In the genomic region with DNA sequence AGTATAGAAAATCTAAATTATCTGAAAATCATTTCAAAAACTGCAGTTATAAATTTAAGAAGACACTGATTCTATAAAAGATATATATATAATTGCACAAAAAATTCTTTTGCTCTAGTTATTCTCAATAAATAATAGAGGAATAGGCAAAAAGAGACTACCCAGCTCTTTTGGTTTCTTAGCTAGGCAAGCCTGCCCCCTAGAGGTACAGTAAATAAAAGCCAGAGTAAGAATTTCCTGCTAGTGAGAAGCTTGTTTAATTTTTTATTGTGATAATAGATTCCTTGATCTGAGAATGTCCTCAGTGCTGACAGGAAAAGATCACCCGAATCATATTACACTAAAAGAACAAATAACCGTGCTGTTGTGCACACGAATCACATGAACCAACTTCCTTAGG, we compare ENCODE assay signal across 9 mouse cellular contexts. TPM values are rescaled to one million over a fixed set of nuclear protein-coding genes. Genes with fewer than 3 reads are reported as not detected.
DNase-seq lines count a peak whose midpoint lies in the region; ATAC-seq lines count a peak whose summit lies in the region.
"Had no signal": no experiment of that assay in that cellular context is flagged by ENCODE, and none has a peak within 500 bp of the region (broad histone marks: within the 10 kb centered on the region; RNA-seq: fewer than 3 reads in every experiment).

No protein-coding gene starts in this region.

- no peaks in the 10 kb centered on the region for H3K36me3 ChIP-seq in midbrain, embryonic 14.5 days (ENCODE audit: control insufficient read depth, insufficient read depth, low read length)
- no peaks in the 10 kb centered on the region for H3K36me3 ChIP-seq in midbrain, embryonic 15.5 days (replicated peaks)

- no peak overlapping the region for H3K9ac ChIP-seq in midbrain, embryonic 14.5 days (replicated peaks; ENCODE audit: low read length)
- no peak overlapping the region for H3K9ac ChIP-seq in midbrain, embryonic 15.5 days

- no peak overlapping the region for H3K4me3 ChIP-seq in midbrain, embryonic 14.5 days (replicated peaks; ENCODE audit: low read depth, low read length)
- H3K4me3 ChIP-seq in midbrain, embryonic 15.5 days, result no peak overlapping the region
- H3K4me3 ChIP-seq: myocyte had no signal

- H3K4me2 ChIP-seq in midbrain, embryonic 14.5 days (ENCODE audit: low read length), result no peak overlapping the region
- H3K4me2 ChIP-seq in midbrain, embryonic 15.5 days, result no peak overlapping the region

- H3K27me3 ChIP-seq in midbrain, embryonic 14.5 days (ENCODE audit: control insufficient read depth, insufficient read depth, low read length), result peaks cover 6% of the 10 kb centered on the region; the same call in 1 of the 2 replicates
- H3K27me3 ChIP-seq in midbrain, embryonic 15.5 days (replicated peaks), result peaks cover 7% of the 10 kb centered on the region; the same call in 1 of the 2 replicates

- 32% methylated on average over 3 of the region's 3 CpGs for whole genome bisulfite sequencing in midbrain, embryonic 14.5 days
- WGBS in midbrain, embryonic 15.5 days, result 31% methylated on average over 3 of the region's 3 CpGs

- no peak for ATAC-seq in midbrain, embryonic 14.5 days (ENCODE audit: low FRiP score, low TSS enrichment)
- ATAC-seq in midbrain, embryonic 15.5 days (replicated peaks), result no peak

- no peak overlapping the region for H3K27ac ChIP-seq in midbrain, embryonic 14.5 days (replicated peaks; ENCODE audit: low read depth, low read length)
- H3K27ac ChIP-seq in midbrain, embryonic 15.5 days, result no peak overlapping the region

- no peaks in the 10 kb centered on the region for H3K9me3 ChIP-seq in midbrain, embryonic 14.5 days (ENCODE audit: control insufficient read depth, low read length)
- no peaks in the 10 kb centered on the region for H3K9me3 ChIP-seq in midbrain, embryonic 15.5 days

- no peaks in the 10 kb centered on the region for H3K4me1 ChIP-seq in midbrain, embryonic 14.5 days (ENCODE audit: control insufficient read depth, insufficient read depth, low read length)
- no peaks in the 10 kb centered on the region for H3K4me1 ChIP-seq in midbrain, embryonic 15.5 days

- intact Hi-C loops in heart, postnatal 10 days (cut with DNase I), result no loop called here
- intact Hi-C loops in heart, postnatal 25 days (cut with DNase I), result loop anchor here (10.0 kb wide), 1 partner anchor 453 kb away; no protein-coding TSS in a partner anchor

- DNase-seq in heart, postnatal 10 days, result peak; percentile 15 to 27
- no peak for DNase-seq in heart, postnatal 25 days (ENCODE audit: low spot score)
- peak; percentile 69 for DNase-seq in midbrain, embryonic 14.5 days
- DNase-seq in adipocyte (ENCODE audit: low spot score), result peak; percentile 52
- DNase-seq in retina, embryonic 14.5 days (ENCODE audit: low spot score), result peak; percentile 48
- DNase-seq in ovary, postnatal 14 days (ENCODE audit: low spot score), result no peak
- DNase-seq in ovary, adult 18-20 months (ENCODE audit: low spot score), result no peak

RNA-seq across cellular contexts. Expression of a gene that starts 43.8 kb away (rescaled TPM):
- total RNA-seq in heart, postnatal 10 days (2021), result 10 to 100 TPM; 38.6 TPM
- total RNA-seq in heart, postnatal 25 days (2021), result 10 to 100 TPM; 19.8 to 23.1 TPM
- 25.0 and 35.3 TPM in 2 replicates for polyA plus RNA-seq in midbrain, embryonic 14.5 days (2014; fragmentation: Nextera tagmentation; extraction: Ambion mirVana)
- 26.7 and 29.4 TPM in 2 replicates for polyA plus RNA-seq in midbrain, embryonic 15.5 days (2015; fragmentation: Nextera tagmentation; extraction: Ambion mirVana)

Comparison
In these comparisons a context has a peak if more than half of its experiments do, and no peak if none do; other contexts are left out.
1. DNase-seq: peak in heart, postnatal 10 days (2 of 2), midbrain, embryonic 14.5 days (single experiment), adipocyte (single experiment) and retina, embryonic 14.5 days (single experiment); none in heart, postnatal 25 days (single experiment), ovary, postnatal 14 days (single experiment) and ovary, adult 18-20 months (single experiment).